Mouse (Mus musculus): ENCODE data around the gene Mucl3.

GRCm38 (mm10) chr17:35672527-35672926 lies 29.0 kb upstream of the Mucl3 start:
- TF ChIP-seq CTCF (IDR thresholded peaks at IDR 0.05; ENCODE audit: insufficient read depth, low read length) (no peak), POLR2A (IDR thresholded peaks at IDR 0.05; ENCODE audit: borderline replicate concordance, extremely low read depth, low read depth, low read length) (no peak)
